Mouse (Mus musculus) embryonic fibroblast, embryonic 13.5 days (primary cell): ENCODE data around the gene Olfr521.

Experiments used
- CTCF ChIP-seq: IDR thresholded peaks from 2 replicates; pipeline ENCODE4 v1.5.1; 2011; ENCODE audit warnings: mild to moderate bottlenecking, control low read depth, low read length, moderate library complexity, borderline replicate concordance; ENCODE audit not compliant: insufficient read depth
- POLR2A ChIP-seq: IDR thresholded peaks from 2 replicates; pipeline ENCODE4 v1.6.1; 2011; ENCODE audit warnings: low read depth, mild to moderate bottlenecking, control low read depth, low read length, moderate library complexity

GRCm38 (mm10) chr7:99797911-99798647 lies 34.8 kb downstream of the Olfr521 start:
- 0 out of 2 replicates have a peak, but pooled peaks have one; percentile 22 for TF ChIP-seq CTCF
- TF ChIP-seq POLR2A: no peak
